Mouse (Mus musculus): ENCODE data around the gene Gys1.
"Not testable (repeated sequence)": the region's sequence is repeated elsewhere in the genome, so short reads cannot be mapped to it uniquely, and the experiment has no call there.

Gene Gys1

DNA sequence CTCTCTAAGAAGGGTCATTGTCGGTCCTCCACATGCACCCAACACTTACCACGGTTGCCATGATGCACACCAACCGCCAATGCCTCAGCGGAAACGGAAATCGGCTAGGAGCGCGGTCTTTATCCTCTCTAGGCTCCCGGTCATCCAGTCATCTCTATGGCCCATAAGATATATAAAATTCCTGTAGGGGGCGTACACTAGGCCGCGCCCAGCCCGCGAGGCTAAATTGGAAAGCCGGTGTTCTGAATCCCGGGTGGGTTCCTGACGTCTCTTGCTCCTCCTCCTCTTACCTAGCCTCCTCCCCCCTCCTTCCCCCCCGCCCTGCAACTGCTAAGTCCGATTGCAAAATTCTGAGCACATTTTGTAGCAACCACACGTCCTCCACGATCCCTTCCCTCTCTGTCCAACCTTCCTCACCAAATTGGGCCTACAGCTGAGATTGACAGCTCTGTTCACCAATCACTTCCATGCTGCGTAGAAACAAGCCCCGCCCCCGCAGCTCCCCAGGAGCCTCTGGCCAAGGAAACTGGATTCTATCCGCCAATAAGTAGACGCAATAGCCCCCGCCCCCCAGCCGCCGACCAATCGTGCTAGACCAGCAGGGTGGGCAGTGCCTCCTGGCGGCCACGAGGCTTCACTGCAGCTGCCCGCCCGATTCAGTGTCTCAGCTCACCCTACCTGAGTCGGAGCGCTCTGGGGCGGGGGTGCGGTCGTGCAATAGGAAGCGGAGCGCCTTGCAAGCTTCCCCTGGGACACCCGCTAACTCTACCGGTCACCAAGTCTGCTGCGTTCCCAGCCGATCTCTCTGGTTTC is at the start of gene Gys1:
Gene Gys1, plus strand, starts transcription at position 642 of the 813 bp plus-strand sequence.
- peak; percentile 99 for DNase-seq (ENCODE audit: low read depth)

GRCm38 (mm10) chr7:45386077-45386476 is 48.6 kb upstream of the Gys1 start:
- DNase-seq (ENCODE audit: low read depth) = no peak

- peak; percentile 39 for DNase-seq (ENCODE audit: low read depth)
Measured at GRCm38 (mm10) chr7:45395129-45395541, 39.5 kb upstream of the Gys1 start.

DNA sequence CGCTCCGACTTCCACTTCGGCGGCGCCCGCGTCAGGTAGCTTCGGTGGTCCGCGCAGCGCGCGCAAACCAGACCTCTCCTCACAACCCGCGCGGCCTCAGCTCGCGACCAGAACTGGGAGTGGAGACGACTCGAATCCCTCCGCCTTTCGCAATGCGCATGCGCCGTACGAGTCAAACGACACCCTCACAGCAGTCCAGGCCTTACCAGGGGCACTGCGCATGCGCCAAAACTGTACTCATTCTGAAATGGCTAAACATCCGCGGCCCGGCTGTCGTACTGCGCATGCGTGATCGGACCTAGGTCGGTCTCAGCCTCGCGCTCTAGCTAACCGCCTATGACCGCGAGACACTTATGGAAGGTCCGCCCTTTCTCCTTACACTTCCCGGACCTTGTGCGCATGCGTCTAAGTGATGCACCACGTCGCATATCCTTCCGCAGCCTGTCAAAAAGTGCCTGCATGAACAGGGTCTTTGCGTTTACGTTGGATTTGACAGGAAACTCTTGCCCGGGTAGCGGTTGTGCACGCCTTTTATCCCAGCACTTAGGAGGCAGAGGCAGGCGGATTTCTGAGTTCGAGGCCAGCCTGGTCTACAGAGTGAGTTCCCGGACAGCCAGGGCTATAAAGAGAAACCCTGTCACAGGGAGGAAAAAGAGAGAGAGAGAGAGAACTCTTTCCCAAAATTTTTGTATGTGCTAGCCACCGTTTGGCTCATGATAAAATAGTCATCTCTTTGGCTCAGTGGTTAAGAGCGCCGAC is 38.9 kb upstream of the Gys1 start, which contains the start of gene Snrnp70:
Gene Snrnp70, minus strand, starts transcription at position 165 of the 759 bp plus-strand sequence.
- DNase-seq (ENCODE audit: low read depth) = peak; percentile 100

DNA sequence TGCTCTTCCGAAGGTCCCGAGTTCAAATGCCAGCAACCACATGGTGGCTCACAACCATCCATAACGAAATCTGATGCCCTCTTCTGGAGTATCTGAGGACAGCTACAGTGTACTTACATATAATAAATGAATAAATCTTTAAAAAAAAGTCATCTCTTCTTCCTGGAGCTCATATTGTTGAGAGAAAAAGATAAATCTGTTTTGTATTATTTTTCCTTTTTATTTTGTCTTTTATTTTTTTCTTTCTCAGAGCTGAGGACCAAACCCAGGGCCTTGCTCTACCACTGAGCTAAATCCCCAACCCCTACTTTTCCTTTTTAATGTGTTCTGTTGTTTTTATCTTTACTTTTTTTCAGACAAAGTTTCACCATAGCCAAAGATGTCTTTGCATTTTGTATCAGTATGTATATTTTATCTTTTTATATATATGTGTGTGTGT is 38.3 kb upstream of the Gys1 start:
- DNase-seq (ENCODE audit: low read depth) = not testable (repeated sequence)

DNA sequence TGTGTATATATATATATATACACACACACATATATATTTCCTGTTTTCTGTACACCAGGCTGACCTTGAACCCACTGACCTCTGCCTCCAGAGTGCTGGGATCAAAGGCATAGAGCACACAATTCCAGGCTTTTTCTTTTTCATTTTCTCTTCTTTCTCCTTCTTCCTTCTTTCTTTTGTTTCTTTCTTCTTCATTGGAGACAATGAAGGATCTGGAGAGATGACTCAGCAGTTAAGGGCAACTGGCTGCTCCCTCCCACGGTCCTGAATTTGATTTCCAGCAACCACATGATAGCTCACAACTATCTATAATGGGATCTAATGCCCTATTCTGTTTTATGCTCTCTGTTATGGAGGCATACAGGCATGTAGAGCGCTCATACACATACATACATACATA is 37.9 kb upstream of the Gys1 start:
- DNase-seq (ENCODE audit: low read depth) = no peak

- DNase-seq (ENCODE audit: low read depth) = no peak
Measured at GRCm38 (mm10) chr7:45401521-45402085, 33.0 kb upstream of the Gys1 start.

DNA sequence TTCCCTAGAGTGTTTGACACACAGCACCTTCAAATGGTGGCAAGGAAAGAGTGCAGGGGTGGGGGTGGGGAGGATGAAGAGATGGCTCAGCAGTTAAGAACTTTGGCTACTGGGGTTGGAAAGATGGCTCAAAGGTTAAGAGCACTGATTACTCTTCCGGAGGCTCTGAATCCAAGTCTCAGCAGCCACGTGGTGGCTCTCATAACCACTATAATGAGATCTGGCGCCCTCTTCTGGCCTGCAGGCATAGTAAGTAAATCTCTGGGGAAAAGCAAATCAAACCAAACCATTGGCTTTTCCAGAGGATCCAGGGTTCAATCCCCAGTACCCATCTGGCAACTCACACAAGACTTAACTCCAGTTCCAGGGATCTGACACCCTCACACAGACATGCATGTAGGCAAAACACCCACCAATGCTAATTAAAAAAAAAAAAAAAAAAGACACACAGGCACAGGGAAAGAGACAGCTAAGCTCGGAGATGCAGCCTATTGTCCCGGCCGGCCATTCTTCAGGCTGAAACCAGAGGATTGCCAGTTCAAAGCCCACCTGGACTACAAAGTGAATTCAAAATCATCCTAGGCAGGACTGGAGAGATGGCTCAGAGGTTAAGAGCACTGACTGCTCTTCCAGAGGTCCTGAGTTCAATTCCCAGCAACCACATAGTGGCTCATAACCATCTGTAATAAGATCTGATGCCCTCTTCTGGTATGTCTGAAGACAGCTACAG is 30.9 kb upstream of the Gys1 start:
- DNase-seq (ENCODE audit: low read depth) = peak; percentile 67

DNA sequence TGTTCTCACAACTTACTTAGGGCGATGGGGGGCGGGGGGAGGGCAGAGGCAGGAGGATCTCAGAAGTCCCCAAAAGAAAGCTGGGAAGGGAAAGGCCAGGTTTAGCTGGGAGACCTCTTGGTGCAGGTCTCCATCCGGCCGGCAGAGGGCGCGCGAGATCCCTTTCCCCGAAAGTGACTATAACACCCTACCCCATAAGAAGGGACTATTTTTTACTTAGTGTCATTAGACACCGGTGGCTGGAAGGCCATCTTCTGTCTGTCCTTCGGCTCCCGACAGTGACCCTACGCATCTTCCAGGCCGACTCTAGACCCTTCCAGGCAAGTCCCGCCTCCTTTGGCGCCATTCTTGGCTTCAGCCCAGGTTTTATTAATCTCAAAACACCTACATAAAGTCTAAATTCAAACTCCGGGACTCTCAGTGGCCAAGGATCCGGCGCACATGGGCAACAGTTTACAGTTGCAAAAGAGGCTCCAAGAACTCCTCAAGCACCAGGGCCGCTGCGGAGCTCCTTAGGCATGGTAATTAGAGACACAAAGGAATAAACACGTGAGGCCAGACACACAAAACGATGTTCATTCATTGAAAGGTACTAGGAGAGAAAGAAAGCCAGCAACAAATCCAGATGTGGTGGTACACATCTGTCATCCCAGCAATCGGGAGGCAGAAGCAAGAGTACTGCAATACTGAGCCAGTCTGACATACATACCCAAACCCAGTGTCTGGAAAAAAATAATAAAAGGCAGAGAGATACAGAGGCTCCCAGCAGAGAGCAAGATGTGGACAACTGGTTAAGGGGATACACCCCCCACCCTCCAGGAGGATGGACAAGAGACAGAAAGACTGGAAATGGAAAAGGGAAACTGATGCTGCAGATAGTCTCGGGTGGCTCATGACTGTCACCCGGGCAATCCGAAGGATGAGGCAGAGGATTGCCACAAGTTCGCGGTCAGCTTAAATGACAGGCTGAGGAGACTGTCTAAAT is 29.3 kb upstream of the Gys1 start, which contains the start of gene Kcna7:
Gene Kcna7, plus strand, starts transcription at position 563 of the 985 bp plus-strand sequence.
- no peak for DNase-seq (ENCODE audit: low read depth)

- no peak for DNase-seq (ENCODE audit: low read depth)
Measured at GRCm38 (mm10) chr7:45406157-45407156, 28.2 kb upstream of the Gys1 start.

GRCm38 (mm10) chr7:45407836-45408235 is 26.8 kb upstream of the Gys1 start:
- DNase-seq (ENCODE audit: low read depth) = no peak

DNA sequence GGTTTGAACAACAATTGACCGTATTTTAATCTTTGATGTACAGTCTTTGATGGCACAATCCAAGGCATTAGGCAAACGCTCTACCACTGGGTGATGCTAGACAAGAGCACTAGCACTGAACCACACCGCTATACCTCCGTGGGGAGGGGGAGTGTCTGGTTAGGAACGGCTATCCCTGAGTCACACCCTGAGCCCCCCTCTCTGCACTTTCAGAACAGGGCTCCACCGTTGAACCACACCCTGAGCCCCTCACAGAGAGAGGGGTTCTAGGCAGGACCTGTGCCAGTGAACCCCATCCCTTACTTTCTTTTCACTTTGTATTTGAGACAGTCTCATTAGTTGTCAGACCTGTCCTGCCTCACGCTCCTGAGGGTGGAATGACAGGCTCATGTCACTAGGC is 26.3 kb upstream of the Gys1 start:
- no peak for DNase-seq (ENCODE audit: low read depth)

DNA sequence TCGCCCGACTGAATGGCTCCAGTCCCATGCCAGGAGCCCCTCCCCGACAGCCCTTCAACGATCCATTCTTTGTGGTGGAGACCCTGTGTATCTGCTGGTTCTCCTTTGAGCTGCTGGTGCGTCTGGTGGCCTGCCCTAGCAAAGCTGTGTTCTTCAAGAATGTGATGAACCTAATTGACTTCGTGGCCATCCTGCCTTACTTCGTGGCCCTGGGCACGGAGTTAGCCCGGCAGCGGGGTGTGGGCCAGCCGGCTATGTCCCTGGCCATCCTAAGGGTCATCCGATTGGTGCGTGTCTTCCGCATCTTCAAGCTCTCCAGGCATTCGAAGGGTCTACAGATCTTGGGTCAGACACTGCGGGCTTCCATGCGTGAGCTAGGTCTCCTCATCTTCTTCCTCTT is 25.7 kb upstream of the Gys1 start:
- no peak for DNase-seq (ENCODE audit: low read depth)

DNA sequence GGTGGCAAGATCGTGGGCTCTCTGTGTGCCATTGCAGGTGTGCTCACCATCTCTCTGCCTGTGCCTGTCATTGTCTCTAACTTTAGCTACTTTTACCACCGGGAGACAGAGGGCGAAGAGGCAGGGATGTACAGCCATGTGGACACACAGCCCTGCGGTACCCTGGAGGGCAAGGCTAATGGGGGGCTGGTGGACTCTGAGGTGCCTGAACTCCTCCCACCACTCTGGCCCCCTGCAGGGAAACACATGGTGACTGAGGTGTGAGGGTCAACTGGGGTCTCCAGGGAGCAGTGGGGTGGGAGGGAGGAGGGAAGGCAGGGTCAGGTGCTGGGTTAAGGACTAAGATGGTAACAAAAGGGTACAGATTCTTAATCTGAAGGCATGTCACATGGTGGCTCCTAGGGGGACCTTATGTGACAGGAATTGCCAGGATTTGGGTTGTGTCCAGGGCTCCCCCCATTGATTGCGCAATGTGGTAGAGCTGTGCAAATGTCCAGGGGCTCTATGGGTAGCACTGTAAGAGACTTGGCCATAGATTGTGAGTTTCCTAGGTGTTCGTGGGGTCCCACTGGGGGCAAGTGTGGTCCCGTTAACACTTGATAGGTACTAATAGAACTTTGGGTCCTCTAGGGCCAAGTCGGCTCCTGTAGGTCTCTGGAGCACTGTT is 25.0 kb upstream of the Gys1 start:
- DNase-seq (ENCODE audit: low read depth) = no peak

DNA sequence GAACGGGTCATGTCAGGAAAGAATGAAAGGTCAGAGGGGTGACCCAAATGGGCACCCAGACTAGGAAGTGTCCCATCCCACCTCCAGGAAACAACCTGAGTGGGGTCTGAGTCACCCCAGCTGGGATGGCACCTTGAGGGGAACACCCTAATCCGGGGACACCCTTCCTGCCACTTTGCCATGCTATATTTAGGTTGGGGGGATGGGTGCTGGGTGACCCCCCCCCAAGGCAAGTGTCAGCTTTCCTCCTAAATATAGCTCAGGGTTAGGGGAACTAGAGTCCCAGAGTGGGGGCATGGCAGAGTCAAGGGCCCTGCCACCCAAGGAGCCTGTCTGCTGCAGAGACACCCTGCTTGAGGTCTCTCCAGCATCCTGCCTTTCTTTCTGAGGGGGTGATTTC is 22.2 kb upstream of the Gys1 start:
- no peak for DNase-seq (ENCODE audit: low read depth)

- DNase-seq (ENCODE audit: low read depth) = no peak
Measured at GRCm38 (mm10) chr7:45413113-45413863, 21.4 kb upstream of the Gys1 start, which contains the start of gene Ntf5. Ntf5 (plus strand) TSS chr7:45413695.

DNA sequence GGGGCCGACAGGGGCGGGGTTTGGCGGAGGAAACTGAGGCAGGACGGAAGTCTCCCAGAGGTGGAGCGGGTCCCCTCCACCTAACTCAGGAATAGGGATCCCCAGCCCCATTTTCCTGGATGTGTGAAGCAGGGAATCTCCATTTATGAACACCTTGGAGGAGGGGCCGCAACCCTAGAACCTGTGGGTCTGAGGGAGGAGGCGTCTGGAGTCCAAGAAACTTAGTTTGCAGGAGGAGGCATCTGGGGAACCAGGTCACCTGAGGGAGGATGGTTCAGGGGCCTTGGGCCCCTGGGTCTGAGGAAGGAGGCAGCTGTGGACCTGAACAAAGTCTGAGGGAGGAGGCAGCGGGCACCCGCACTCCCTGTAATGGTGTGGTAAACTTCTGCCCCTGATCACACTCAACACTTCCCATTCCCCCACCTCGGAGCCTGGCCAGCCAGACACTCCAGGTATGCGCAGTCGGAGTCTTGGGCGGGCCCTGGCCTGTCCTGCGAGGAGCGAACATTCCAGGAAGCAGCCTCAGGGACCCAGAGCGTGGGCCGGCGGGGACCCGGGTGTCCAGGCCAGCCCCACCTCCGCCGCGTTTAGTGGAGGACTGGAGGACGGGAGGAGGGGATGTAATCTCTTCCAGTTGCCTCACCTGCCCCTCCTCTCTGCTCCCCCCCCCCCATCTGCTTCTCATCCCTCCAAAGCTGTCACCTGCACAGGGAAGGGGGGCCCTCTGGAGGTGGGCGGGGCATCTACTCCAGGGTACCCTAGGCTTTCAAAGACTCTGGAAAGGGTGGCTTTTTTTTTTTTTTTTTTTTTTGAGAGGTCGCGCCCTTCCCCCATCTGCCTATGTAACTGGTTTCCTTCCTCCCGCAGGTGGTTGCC is 20.5 kb upstream of the Gys1 start:
- DNase-seq (ENCODE audit: low read depth) = no peak
